29 mouse cellular contexts compared by ENCODE assay signal in the genomic region with DNA sequence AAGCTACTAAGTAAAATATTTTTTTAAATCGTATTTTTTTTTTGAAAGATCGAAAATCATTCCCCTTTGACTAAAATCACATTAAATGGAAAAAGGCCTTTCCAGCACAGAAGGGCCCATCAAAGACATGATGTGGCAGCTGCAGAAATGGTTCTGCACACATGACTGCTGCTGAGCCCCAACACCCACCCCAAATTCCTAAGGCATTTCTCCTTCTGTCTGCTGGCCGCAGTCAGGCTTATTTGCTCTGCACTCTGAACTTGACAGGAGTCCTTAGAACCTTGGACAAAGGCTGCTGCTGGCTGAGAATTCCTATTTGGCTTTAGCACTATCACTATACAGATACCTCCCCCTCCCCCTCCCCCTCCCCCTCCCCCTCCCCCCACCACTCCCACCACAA. TPM values are rescaled to one million over a fixed set of nuclear protein-coding genes. Genes with fewer than 3 reads are reported as not detected.
DNase-seq lines count a peak whose midpoint lies in the region; ATAC-seq and TF ChIP-seq lines count a peak whose summit lies in the region.
"Had no signal": no experiment of that assay in that cellular context is flagged by ENCODE, and none has a peak within 500 bp of the region (broad histone marks: within the 10 kb centered on the region; RNA-seq: fewer than 3 reads in every experiment).

No protein-coding gene starts in this region.

- peaks cover 11% of the 10 kb centered on the region for H3K4me1 ChIP-seq in embryonic facial prominence, embryonic 14.5 days (ENCODE audit: control insufficient read depth, insufficient read depth, low read length)
- peaks cover 50% of the 10 kb centered on the region for H3K4me1 ChIP-seq in embryonic facial prominence, embryonic 10.5 days
- peaks cover 7% of the 10 kb centered on the region; the same call in 1 of the 2 replicates for H3K4me1 ChIP-seq in lung, postnatal 0 days (ENCODE audit: insufficient read depth, low read depth, low read length)

- 68% methylated on average over 3 of the region's 3 CpGs for WGBS in embryonic facial prominence, embryonic 14.5 days
- 79% methylated on average over 3 of the region's 3 CpGs for WGBS in embryonic facial prominence, embryonic 10.5 days
- WGBS in lung, postnatal 0 days = 58% methylated on average over 3 of the region's 3 CpGs

- no peak for TF ChIP-seq CTCF in lung, postnatal 0 days (IDR thresholded peaks at IDR 0.05)
- TF ChIP-seq CTCF in C2C12 (IDR thresholded peaks at IDR 0.05; ENCODE audit: control insufficient read depth, insufficient read depth, insufficient read length) = no peak
- no peak for TF ChIP-seq CTCF in brain, embryonic 14.5 days (IDR thresholded peaks at IDR 0.05; ENCODE audit: borderline replicate concordance, extremely low read depth, insufficient read depth, insufficient read length)

- TF ChIP-seq EP300 in lung, postnatal 0 days (IDR thresholded peaks at IDR 0.05) = no peak

- H3K79me3 ChIP-seq in C2C12 (ENCODE audit: low read depth) = peaks cover 7% of the 10 kb centered on the region

- no peaks in the 10 kb centered on the region for H3K9me3 ChIP-seq in embryonic facial prominence, embryonic 14.5 days (ENCODE audit: control insufficient read depth, low read length)
- H3K9me3 ChIP-seq in embryonic facial prominence, embryonic 10.5 days = no peaks in the 10 kb centered on the region
- H3K9me3 ChIP-seq in lung, postnatal 0 days (ENCODE audit: low read length) = no peaks in the 10 kb centered on the region
- H3K9me3 ChIP-seq: embryonic facial prominence, embryonic 15.5 days; hindbrain, embryonic 13.5 days; limb, embryonic 10.5 days; limb, embryonic 15.5 days; liver, embryonic 15.5 days had no signal

- no peak overlapping the region for H3K4me3 ChIP-seq in embryonic facial prominence, embryonic 14.5 days (ENCODE audit: low read depth, low read length)
- no peak overlapping the region for H3K4me3 ChIP-seq in embryonic facial prominence, embryonic 10.5 days
- H3K4me3 ChIP-seq in lung, postnatal 0 days (ENCODE audit: low read depth, low read length) = no peak overlapping the region
- H3K4me3 ChIP-seq in C2C12 (ENCODE audit: insufficient read depth, poor library complexity, severe bottlenecking) = no peak overlapping the region
- H3K4me3 ChIP-seq: embryonic facial prominence, embryonic 15.5 days; hindbrain, embryonic 13.5 days; limb, embryonic 10.5 days; limb, embryonic 15.5 days; liver, embryonic 15.5 days had no signal

- peaks cover 16% of the 10 kb centered on the region for H3K79me2 ChIP-seq in C2C12 (ENCODE audit: control insufficient read depth, insufficient read depth)

- peaks cover 31% of the 10 kb centered on the region; the same call in 1 of the 2 replicates for H3K36me3 ChIP-seq in embryonic facial prominence, embryonic 14.5 days (ENCODE audit: control insufficient read depth, insufficient read depth, low read length)
- peaks cover 12% of the 10 kb centered on the region for H3K36me3 ChIP-seq in embryonic facial prominence, embryonic 10.5 days (replicated peaks)
- no peaks in the 10 kb centered on the region for H3K36me3 ChIP-seq in lung, postnatal 0 days (ENCODE audit: insufficient read depth, low read length)
- H3K36me3 ChIP-seq in C2C12 (ENCODE audit: control insufficient read depth, insufficient read depth) = peaks cover 17% of the 10 kb centered on the region

- no peak overlapping the region for H3K4me2 ChIP-seq in embryonic facial prominence, embryonic 14.5 days (ENCODE audit: low read depth, low read length)
- no peak overlapping the region for H3K4me2 ChIP-seq in lung, postnatal 0 days (replicated peaks; ENCODE audit: low read depth, low read length)
- H3K4me2 ChIP-seq: embryonic facial prominence, embryonic 15.5 days; heart, embryonic 11.5 days; hindbrain, embryonic 13.5 days; limb, embryonic 15.5 days; liver, embryonic 15.5 days; lung, embryonic 14.5 days had no signal

- DNase-seq in embryonic facial prominence, embryonic 14.5 days (ENCODE audit: low spot score) = peak; percentile 55
- no peak for DNase-seq in embryonic facial prominence, embryonic 10.5 days (ENCODE audit: low spot score)
- peak; percentile 28 for DNase-seq in lung, postnatal 0 days (ENCODE audit: low spot score)
- DNase-seq in lung, postnatal 25 days (ENCODE audit: low spot score) = no peak
- DNase-seq in brain, embryonic 14.5 days (ENCODE audit: low read depth) = peak; percentile 31
- DNase-seq in thymus, postnatal 14 days = no peak
- DNase-seq: adrenal gland, adult 2 months; adrenal gland, postnatal 36 days; cerebellum, adult 2 months; cerebellum, postnatal 14 days; gastrocnemius, postnatal 14 days; heart, postnatal 36 days; kidney, adult 9 months; kidney, postnatal 10 days; layer of hippocampus, adult 9-11 months; lung, embryonic 14.5 days; lung, postnatal 36 days; thymus, postnatal 36 days had no signal

- ATAC-seq in embryonic facial prominence, embryonic 14.5 days (ENCODE audit: low read depth) = no peak
- no peak for ATAC-seq in lung, postnatal 0 days
- ATAC-seq: activated CD4-positive, CD25-positive, alpha-beta regulatory T cell, adult 4 months; CD4-positive, CD25-positive, alpha-beta regulatory T cell, adult 4 months; forebrain, embryonic 14.5 days; intestine, postnatal 0 days had no signal

- peak overlapping the region; percentile 65 for H3K27ac ChIP-seq in embryonic facial prominence, embryonic 14.5 days (replicated peaks; ENCODE audit: low read depth, low read length)
- H3K27ac ChIP-seq in embryonic facial prominence, embryonic 10.5 days (replicated peaks) = no peak overlapping the region
- H3K27ac ChIP-seq in lung, postnatal 0 days (ENCODE audit: low read length) = no peak overlapping the region
- H3K27ac ChIP-seq: hindbrain, embryonic 13.5 days; limb, embryonic 10.5 days; limb, embryonic 15.5 days; liver, embryonic 15.5 days had no signal

- H3ac ChIP-seq in C2C12 (ENCODE audit: control insufficient read depth, insufficient read length, low read depth) = no peak overlapping the region

- no peak overlapping the region for H3K9ac ChIP-seq in embryonic facial prominence, embryonic 14.5 days (ENCODE audit: low read depth, low read length)
- H3K9ac ChIP-seq in lung, postnatal 0 days (replicated peaks; ENCODE audit: low read depth) = no peak overlapping the region
- H3K9ac ChIP-seq: embryonic facial prominence, embryonic 15.5 days; hindbrain, embryonic 13.5 days; limb, embryonic 15.5 days; liver, embryonic 15.5 days; lung, embryonic 14.5 days had no signal

- H3K27me3 ChIP-seq in embryonic facial prominence, embryonic 14.5 days (replicated peaks; ENCODE audit: control insufficient read depth, insufficient read depth, low read length) = no peaks in the 10 kb centered on the region
- no peaks in the 10 kb centered on the region for H3K27me3 ChIP-seq in embryonic facial prominence, embryonic 10.5 days (replicated peaks; ENCODE audit: low read depth, poor library complexity, severe bottlenecking)
- H3K27me3 ChIP-seq in lung, postnatal 0 days (replicated peaks; ENCODE audit: insufficient read depth, low read length) = no peaks in the 10 kb centered on the region
- no peaks in the 10 kb centered on the region for H3K27me3 ChIP-seq in C2C12 (ENCODE audit: control insufficient read depth, insufficient read depth, insufficient read length)
- H3K27me3 ChIP-seq: embryonic facial prominence, embryonic 15.5 days; hindbrain, embryonic 13.5 days; limb, embryonic 15.5 days; liver, embryonic 15.5 days had no signal

- TF ChIP-seq POLR2A in brain, embryonic 14.5 days (IDR thresholded peaks at IDR 0.05; ENCODE audit: borderline replicate concordance, extremely low read depth, insufficient read depth, insufficient read length, poor library complexity, severe bottlenecking) = no peak

TF ChIP-seq in C2C12, 6 proteins besides CTCF, POLR2A, EP300 and RAD21:
- TF ChIP-seq CEBPB (IDR thresholded peaks at IDR 0.05; ENCODE audit: low read depth) (no peak), MAX (IDR thresholded peaks at IDR 0.05) (no peak), MYOD1 (IDR thresholded peaks at IDR 0.05; ENCODE audit: control insufficient read depth, insufficient read length, low read depth) (peak; percentile 44), FOSL1 (IDR thresholded peaks at IDR 0.05; ENCODE audit: insufficient read depth, low read length, poor library complexity, severe bottlenecking) (no peak), MYOG (IDR thresholded peaks at IDR 0.05; ENCODE audit: control insufficient read depth, extremely low read depth, insufficient read length) (no peak), USF1 (IDR thresholded peaks at IDR 0.05; ENCODE audit: low read depth) (peak; percentile 22)

RNA-seq across cellular contexts. Expression of gene Tubb2a, which starts 5.0 kb away (rescaled TPM):
- polyA plus RNA-seq in embryonic facial prominence, embryonic 14.5 days (2014; fragmentation: Nextera tagmentation; extraction: Ambion mirVana) = 268 and 303 TPM in 2 replicates
- polyA plus RNA-seq in embryonic facial prominence, embryonic 10.5 days (2016; fragmentation: Nextera tagmentation; extraction: Ambion mirVana) = 101 and 105 TPM in 2 replicates
- 152 and 167 TPM in 2 replicates for polyA plus RNA-seq in lung, postnatal 0 days (2015; fragmentation: Nextera tagmentation; extraction: Ambion mirVana)
- 304 TPM for polyA plus RNA-seq in C2C12 (2012; fragmentation: generic; extraction: Trizol)
- polyA plus RNA-seq in brain, embryonic 14.5 days (2012; rRNA removed) = 3,454 and 3,966 TPM in 2 replicates

RNA-seq across cellular contexts. Expression of gene Bphl, which starts 35.5 kb away (rescaled TPM):
- 47.2 and 52.6 TPM in 2 replicates for polyA plus RNA-seq in embryonic facial prominence, embryonic 14.5 days (2014; fragmentation: Nextera tagmentation; extraction: Ambion mirVana)
- polyA plus RNA-seq in embryonic facial prominence, embryonic 10.5 days (2016; fragmentation: Nextera tagmentation; extraction: Ambion mirVana) = 31.6 and 32.3 TPM in 2 replicates
- 55.3 and 70.4 TPM in 2 replicates for polyA plus RNA-seq in lung, postnatal 0 days (2015; fragmentation: Nextera tagmentation; extraction: Ambion mirVana)
- 11.7 TPM for polyA plus RNA-seq in C2C12 (2012; fragmentation: generic; extraction: Trizol)
- polyA plus RNA-seq in brain, embryonic 14.5 days (2012; rRNA removed) = 27.7 and 31.5 TPM in 2 replicates

RNA-seq across cellular contexts. Expression of gene Tubb2b, which starts 57.4 kb away (rescaled TPM):
- 51.3 and 52.1 TPM in 2 replicates for polyA plus RNA-seq in embryonic facial prominence, embryonic 14.5 days (2014; fragmentation: Nextera tagmentation; extraction: Ambion mirVana)
- 65.5 and 73.2 TPM in 2 replicates for polyA plus RNA-seq in embryonic facial prominence, embryonic 10.5 days (2016; fragmentation: Nextera tagmentation; extraction: Ambion mirVana)
- 6.0 and 7.5 TPM in 2 replicates for polyA plus RNA-seq in lung, postnatal 0 days (2015; fragmentation: Nextera tagmentation; extraction: Ambion mirVana)
- 216 TPM for polyA plus RNA-seq in C2C12 (2012; fragmentation: generic; extraction: Trizol)
- 7,416 and 8,191 TPM in 2 replicates for polyA plus RNA-seq in brain, embryonic 14.5 days (2012; rRNA removed)

Comparison
In these comparisons a context has a peak if more than half of its experiments do, and no peak if none do; other contexts are left out.
1. DNase-seq: peak in embryonic facial prominence, embryonic 14.5 days (single experiment), lung, postnatal 0 days (single experiment) and brain, embryonic 14.5 days (single experiment); none in embryonic facial prominence, embryonic 10.5 days (single experiment), lung, postnatal 25 days (single experiment) and thymus, postnatal 14 days (single experiment).
2. RNA of gene Tubb2a, which starts 5.0 kb away (polyA plus RNA-seq): 3,454 to 3,966 TPM in brain, embryonic 14.5 days; 304 TPM in C2C12 (single experiment), 268 to 303 TPM in embryonic facial prominence, embryonic 14.5 days, 152 to 167 TPM in lung, postnatal 0 days and 101 to 105 TPM in embryonic facial prominence, embryonic 10.5 days; every median in the first group is over 10 times any median in the second.
3. RNA of gene Tubb2b, which starts 57.4 kb away (polyA plus RNA-seq): 7,416 to 8,191 TPM in brain, embryonic 14.5 days; 216 TPM in C2C12 (single experiment), 65.5 to 73.2 TPM in embryonic facial prominence, embryonic 10.5 days, 51.3 to 52.1 TPM in embryonic facial prominence, embryonic 14.5 days and 6.0 to 7.5 TPM in lung, postnatal 0 days; every median in the first group is over 10 times any median in the second.